Mouse (Mus musculus) heart, adult 18-20 months (tissue): Measurements from ENCODE around the gene 1520401A03Rik. TPM values are rescaled to one million over a fixed set of nuclear protein-coding genes. Genes with fewer than 3 reads are reported as not detected.
"Not testable (repeated sequence)": the region's sequence is repeated elsewhere in the genome, so short reads cannot be mapped to it uniquely, and the experiment has no call there.

ENCODE experiments used
- DNase-seq, 2 experiments: peaks; one replicate each; pipeline ENCODE4 v3.0.0; 2021 to 2022; ENCODE audit warnings: mixed read lengths in 1 of 2
- long read RNA-seq, 2 experiments: library from polyadenylated mRNA; stranded (forward); transcript quantifications; one replicate each; pipeline ENCODE4 v2.0.0; 2021
- total RNA-seq, 2 experiments: library from RNA; stranded (reverse); gene quantifications; 2 replicates each; pipeline ENCODE4 v1.2.3; 2021

Gene 1520401A03Rik
- not detected for total RNA-seq
- long read RNA-seq, experiment 1, result 0 reads
- long read RNA-seq, experiment 2, result 0 reads

DNA sequence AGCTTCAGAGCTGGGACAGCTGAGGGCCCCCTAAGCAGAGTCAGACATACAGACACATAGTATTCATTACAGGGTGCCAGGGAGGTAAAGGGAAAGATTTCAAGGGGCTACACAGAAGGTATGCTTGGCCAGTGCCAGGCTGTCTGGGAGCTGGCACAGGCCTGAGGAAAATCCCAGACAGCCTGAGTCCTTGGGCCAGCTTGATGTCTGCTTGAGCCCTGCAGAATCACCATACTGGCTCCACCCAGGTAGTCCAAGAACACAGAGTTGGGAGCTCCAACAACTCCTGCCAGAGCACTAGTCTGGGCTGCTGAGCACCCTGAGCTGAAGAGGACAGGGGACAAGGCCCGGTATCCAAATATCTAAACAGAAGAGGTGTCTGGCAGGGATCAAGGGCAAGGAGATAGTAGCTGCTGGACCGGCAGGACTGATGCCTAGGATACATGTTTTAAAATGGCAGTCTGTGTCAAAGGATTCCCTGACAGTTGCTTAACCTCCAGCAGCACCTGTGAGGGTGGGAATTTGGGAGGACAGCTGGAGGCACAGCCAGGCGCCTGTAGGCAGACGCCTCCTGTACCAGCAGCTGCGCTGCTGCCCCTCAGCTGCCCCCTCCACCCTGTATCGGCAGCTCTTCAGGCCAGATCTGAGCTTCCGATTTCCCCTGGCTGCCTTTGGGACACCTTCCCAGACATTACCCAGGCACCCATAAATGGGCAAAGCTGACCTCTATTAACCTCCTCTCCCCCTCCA lies at the start of gene 1520401A03Rik:
1520401A03Rik (minus strand) TSS at position 408 of the 750 bp plus-strand sequence.
- DNase-seq, result no peak

- DNase-seq, result not testable (repeated sequence)
These were observed 49.6 kb upstream of the 1520401A03Rik start for GRCm38 (mm10) chr17:23772219-23772556.

DNA sequence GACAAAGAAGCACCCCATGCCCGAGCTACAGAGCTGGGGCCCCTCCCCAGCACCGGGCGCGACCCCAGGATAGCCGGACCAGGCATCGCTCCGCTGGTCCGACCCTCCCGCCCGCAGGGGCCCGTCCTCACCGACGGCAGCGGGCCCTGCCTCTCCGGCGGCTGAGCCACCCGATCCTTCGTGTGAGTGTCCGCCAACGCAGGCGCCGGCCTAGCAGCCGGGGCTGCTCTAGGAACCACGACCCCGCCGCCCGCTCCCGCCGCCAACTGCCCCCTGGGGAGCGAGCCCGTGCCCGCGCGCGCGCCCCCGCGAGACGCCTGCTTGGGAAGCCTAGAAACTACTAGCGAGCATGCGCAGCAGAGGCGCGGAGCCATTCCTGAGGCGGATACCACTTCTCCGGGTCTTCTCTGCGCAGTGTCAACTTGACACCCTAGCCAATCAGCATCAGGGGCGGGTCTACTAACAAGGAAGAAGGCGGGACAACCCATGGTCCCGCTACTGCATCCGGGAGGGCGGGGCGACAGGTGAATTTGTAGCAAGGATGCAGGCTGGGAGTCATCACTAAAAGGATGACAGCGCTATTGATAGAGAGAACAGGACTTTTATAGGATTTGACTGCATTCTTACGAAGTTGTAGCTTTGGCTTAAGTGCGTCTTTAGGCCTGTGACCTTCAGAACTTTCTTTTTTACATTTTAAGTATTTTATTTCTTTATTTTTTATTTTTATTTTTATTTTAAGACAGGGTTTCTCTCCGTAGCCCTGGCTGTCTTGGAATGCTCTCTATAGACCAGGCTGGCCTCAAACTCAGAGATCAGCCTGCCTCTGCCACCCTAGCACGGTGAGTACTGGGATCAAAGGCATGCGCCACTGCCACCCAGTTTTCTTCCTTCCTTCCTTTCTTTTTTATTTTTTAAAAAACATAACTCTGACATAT lies 49.0 kb upstream of the 1520401A03Rik start, which contains the start of gene Flywch1:
Flywch1 (minus strand) TSS at position 319 of the 935 bp plus-strand sequence.
- DNase-seq, result peak; percentile 98 to 99

DNA sequence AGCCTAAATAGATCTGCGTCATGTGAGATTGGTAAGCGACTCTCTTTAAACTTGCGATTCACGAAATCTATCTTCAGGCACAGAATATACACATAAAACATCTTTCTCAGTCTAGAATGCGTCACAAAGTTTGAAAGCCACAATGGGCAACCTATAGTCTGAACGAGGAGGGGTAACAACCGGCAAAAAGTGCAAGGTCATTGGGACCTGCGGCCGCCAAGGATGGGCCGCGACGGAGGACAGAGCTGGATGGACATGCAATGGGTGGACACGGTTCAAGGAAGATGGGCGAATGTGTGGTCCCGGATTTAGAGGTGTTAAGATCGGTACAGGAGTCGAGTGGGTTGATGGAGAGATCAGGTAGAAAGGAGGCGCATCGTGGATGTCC lies 48.3 kb upstream of the 1520401A03Rik start:
- no peak for DNase-seq

DNA sequence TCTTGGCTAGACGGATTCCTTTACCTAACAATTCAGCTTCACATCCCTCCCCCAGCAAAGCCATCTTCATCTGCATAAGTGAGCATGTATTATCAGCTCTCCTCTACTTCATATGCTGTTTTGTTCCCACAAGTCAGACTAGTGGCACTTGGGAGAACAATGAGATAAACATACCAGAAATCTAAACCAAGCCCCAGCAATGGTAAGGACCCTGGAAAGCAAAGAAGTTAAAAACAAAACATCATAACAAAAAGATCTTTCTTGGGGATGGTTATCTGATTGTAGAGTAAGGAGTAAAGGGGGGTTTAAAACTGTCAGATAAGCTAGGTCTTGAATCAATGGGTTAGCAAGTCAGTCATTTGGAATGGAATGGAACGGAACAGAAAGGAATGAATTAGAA lies 47.9 kb upstream of the 1520401A03Rik start:
- DNase-seq, result no peak

DNA sequence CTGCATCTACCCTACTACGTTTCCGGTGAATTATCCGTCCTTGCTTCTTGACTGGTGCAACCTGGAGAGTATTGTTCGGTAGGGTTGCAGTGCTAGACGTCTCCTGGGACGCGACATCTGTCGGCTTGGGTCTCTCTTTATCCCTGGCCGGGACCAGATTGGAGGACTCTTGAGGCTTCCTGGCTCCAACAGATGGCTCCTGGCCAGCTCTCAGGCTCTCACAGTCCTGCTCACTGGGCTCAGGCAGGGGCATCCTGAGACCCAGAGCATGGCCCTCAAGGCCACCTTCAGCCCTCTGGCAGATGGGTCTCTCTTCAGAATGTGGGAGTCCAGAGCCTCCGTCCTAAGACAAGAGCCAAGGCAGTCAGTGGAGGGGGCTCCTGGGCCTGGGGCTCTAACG lies 40.4 kb upstream of the 1520401A03Rik start:
- DNase-seq, result no peak

GRCm38 (mm10) chr17:23761155-23761554 lies 38.6 kb upstream of the 1520401A03Rik start:
- no peak for DNase-seq

DNA sequence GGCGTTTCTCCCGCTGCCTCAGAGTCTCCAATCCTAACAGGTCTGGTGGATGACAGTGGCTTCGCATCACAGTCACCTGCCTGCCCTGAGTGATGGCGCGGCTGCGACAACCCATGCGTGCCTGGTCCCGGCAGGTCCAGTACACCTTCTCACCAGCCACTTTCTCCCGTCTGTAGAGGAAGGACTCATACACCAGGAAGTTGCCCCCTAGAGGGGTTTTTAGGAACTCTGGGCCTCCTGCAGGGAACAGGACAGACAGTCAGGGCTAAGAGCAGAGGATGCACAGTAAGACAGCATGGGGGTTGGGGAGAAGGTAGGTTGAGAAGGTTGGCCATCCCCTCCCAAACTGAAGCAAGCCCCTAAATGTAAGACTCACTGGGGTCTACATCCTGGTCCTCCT lies 37.6 kb upstream of the 1520401A03Rik start:
- DNase-seq, result no peak

DNA sequence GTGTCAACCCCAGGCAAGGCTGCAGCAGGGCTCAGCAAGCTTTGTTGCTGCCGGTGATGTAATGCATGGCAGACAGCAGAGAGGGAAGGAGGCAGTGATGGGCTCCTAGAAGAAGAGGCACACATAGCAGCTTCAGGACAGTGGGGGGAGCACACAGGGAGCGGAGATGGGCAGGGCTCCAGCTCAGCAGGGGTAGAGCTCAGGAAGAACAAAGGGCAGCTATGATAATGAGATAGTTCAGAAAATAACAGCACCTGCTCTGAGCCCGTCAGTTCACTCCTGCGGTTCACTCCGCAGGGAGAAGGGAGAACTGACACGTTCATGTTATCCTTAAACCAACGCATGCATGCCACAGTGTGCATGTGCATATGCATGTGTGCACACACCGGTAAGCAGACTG lies 36.2 kb upstream of the 1520401A03Rik start:
- DNase-seq, result no peak

DNA sequence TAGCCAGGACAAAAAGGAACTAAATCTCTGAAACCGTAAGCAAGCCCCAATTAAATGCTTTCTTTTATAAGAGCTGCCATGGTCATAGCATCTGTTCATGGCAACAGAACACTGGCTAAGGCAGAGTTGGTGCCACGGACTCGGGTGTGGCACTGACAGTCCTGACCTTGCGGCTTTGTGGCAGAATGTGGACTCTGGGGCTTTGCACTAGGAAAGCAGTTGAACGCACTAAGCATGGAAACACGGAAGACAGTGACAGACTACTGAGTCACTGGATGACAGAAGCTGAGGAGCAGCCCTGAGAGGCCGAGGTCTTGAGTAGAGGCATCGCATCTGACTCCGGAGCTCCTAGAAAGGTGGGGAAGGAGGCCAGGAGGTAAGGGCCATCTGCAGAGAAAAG lies 35.0 kb upstream of the 1520401A03Rik start:
- no peak for DNase-seq

DNA sequence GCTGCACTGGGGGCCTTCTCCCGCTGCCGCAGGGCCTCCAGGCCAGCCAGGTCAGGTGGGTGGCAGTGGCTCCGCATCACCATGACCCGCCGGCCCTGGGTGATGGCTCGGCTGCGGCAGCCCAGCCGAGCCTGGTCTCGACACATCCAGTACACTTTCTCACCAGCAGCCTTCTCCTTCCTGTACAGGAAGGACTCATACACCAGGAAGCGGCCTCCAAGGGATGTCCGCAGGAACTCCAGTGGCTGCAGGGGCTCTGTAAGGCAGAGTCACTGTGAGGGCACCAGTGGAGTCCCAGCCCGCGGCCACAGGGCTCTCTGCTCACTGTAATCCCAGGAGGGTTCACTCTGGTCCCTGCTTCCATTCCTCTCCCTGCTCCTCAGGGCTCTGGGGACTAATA lies 33.1 kb upstream of the 1520401A03Rik start:
- peak in 1 of 2 experiments; percentile 44 for DNase-seq

DNA sequence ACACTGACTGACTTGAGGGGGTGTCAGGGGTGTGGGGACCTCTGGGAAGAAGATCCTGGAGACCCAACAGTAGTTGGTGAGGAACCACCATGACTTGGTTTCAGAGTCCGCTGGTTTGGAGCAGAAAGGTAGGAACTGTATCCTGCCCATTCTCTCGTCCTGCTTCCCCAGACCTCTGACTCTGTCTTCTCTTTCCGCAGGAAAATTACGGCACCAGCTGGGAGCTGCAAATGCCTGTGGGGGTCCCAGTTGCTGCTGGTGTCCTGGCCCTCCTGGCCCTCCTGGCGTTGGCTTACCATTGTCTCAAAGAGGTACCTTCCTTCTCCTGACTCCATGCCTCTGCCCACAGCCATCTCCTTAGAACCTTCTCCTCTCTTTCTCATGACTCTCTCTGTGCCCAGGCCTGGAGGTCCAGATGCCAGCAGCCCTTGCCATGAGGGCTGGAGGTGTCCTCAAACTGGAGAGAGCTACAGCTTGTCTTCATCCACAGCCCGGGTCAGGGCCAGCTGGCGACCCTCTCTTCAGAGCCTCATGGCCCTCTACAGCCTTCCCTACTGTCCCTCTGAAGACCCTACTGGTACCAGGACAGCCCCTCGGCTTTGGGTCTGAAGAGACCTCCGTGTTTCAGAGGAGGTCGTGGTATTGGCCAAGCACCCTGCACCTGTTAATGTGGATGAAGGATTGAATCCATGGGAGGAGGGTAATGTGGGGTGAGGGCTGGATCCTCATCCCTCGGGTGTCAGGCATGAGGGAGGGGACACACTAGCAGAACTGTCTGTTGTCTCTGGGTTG lies 27.0 kb upstream of the 1520401A03Rik start:
- DNase-seq, result no peak

DNA sequence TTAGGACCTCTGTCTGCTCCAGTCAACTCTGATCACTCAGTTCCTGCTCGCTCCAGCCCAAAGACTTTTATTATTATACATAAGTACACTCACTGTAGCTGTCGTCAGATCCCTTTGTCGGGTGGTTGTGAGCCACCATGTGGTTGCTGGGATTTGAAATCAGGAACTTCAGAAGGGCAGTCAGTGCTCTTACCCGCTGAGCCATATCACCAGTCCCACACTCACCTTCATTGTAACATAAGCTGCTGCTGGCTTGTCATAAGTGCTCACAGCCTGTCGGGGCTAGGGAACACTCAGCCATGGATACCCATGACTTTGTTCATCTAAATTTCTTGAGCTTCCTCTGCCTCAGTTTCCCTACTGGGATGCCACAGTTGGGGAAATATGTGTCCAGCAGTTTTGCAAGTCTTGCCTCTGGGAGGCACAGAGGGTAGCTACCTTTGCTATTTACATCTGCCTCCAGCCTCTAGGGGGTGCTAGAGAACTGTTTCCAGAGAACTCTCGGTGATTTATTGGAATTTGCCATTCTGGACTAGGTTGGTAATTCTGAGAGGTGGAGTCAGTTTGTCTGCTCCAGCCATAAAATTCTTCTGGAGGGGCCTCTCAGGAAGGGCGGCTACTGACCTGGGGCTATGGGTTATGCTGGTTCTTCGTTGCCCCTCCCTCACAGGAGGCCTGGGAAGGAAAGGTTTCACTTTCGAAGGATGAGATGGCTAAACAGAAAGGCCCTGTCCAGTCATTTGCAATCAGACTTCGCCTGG lies 26.2 kb upstream of the 1520401A03Rik start:
- DNase-seq, result peak; percentile 89 to 92

GRCm38 (mm10) chr17:23748026-23748425 lies 25.4 kb upstream of the 1520401A03Rik start:
- no peak for DNase-seq

DNA sequence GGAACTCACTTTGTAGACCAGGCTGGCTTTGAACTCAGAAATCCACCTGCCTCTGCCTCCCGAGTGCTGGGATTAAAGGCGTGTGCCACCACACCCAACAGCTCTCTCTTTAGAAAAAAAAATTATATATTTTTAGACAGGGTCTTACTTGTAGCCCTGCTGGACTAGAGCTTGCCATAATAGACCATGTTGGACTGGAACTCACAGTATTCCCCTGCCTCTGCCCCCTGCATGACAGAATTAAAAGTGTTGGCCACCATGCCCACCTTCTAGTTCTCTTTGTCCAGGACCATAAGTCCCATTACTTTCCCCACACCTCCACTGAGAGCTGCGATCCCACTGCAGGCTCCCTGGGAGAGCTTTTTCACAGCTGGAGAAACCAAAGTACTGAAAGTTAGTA lies 24.9 kb upstream of the 1520401A03Rik start:
- no peak for DNase-seq

GRCm38 (mm10) chr17:23746767-23747166 lies 24.2 kb upstream of the 1520401A03Rik start:
- DNase-seq, result no peak

- DNase-seq, result no peak
These were observed 23.7 kb upstream of the 1520401A03Rik start for GRCm38 (mm10) chr17:23746311-23746710.

DNA sequence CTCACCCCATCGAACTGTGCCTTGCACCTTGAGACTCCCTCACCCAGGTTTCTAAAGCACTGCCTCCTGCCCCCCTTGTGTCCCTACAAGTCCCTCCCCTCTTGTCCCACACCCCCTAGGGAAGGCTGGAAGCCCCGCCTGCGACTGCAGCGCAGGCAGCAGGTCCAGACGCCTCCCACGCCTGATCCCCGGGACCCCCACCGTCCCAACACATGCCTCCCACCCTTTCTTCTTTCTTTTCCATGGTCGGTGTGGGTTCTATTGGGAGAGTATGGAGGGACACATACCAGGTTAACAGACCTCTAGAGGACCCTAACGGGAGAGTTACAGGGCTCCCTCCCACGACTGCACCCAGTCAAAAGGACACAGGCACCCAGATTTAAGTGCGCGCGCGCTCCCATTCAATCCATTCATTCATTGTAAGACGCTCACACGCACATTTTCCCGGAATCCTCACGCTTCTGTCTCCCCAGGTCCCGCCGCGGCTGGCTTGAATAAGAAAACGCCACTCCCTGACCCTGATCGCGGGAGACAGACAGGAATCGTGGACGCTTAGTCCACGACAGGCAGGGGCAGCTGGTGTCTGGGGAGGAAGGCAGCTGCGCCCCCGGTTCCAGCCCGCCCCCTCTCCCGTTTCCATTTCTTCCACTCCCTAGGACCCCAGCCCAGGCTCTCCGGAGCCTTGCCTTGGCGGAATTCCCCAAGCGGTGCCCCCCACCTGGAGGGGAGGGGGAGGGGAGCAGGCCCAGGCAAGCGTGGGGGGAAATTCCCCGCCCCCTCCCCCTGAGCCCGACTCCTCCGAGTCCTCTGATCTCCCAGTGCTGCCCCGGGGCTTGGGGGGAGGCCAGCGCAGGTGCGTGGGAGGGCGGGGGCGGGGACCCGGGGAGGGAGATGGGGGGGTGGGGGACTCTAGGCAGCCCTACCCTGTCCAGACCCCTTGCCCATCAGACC lies 23.0 kb upstream of the 1520401A03Rik start, which contains the start of gene Kremen2:
Kremen2 (minus strand) TSS at position 533 of the 951 bp plus-strand sequence.
- no peak for DNase-seq

GRCm38 (mm10) chr17:23744651-23745050 lies 22.1 kb upstream of the 1520401A03Rik start:
- no peak for DNase-seq

DNA sequence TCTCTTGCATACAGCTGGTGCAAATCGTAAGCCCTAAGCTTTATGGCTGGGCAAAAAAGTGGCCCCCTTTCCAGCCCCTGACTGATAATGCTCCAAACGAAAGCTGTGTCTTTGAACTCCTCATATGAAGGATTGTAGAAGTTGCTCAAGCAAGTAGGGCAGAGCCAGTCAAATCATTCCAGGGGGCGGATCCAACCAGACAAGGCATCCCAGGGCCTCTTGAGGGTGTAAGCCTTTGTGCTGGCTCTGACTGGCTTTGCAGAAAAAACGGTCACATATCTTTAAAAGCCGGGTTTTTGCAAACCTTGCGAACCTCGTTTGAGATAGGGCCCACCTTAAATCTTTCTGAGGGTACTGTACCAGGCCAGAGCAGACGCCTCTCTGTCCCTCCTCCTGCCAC lies 21.5 kb upstream of the 1520401A03Rik start:
- no peak for DNase-seq
